Mouse (Mus musculus) retina, postnatal 1 day (tissue): Measurements from ENCODE around the gene Tmcc3.

Source experiments
- DNase-seq: peaks from one replicate; pipeline ENCODE4 v3.0.0-alpha.2; 2012

Tmcc3 gene

GRCm38 (mm10) chr10:94477366-94478225, 165.8 kb downstream of the Tmcc3 start:
- no peak for DNase-seq

DNA sequence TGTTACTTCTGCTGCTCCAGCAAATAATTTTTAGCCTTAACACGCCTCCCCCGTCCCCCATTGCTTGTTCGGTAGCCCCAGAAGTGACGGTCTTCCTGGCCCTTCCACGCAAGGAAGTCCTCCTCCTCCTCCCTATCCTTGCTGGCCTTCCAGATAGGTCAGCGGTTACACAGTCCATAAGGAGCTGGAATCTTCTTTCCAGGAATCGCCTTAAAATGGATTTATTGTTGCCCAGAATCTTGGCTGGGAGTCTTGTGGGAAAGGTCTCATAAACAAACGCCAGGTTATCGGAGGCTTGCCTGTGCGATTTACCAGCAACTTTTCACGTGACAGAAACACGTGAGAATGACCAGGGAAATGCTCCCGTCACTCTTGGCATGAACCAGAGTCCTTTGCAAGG, 167.9 kb downstream of the Tmcc3 start:
- DNase-seq: no peak

DNA sequence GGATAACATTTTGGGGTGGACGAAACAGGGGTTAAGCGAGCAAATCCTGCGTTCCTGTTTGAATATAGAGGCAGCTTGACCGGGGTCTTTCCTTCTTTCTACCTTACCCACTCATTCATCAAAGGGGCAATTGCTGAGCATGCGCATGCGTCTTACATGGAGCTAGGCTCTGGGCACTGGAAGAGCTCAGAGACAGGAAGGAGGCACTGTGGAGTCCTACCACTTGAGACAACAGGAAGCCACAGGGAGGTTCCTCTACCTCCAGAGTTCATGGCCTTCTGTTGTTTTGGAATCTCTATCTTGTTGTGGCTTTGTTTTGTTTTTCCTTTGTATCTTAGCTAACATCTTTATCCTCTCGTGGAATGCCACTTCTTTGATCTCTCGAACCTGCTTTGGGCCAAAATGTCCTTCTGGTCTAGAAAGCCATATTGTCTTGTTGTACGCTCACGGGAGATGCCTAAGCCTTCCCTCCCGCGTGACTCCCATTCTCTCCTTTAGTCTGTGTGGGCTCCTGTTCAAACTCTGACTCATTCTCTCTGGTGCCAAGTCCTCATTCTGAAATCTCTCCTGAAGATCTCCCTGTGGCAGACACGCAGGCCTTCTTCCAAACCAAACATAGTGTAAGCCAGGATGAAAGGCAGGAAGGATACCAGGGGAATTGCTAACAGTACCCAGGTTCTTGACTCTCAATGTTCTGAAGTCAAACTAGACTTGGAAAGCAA, 168.8 kb downstream of the Tmcc3 start:
- DNase-seq: no peak

DNA sequence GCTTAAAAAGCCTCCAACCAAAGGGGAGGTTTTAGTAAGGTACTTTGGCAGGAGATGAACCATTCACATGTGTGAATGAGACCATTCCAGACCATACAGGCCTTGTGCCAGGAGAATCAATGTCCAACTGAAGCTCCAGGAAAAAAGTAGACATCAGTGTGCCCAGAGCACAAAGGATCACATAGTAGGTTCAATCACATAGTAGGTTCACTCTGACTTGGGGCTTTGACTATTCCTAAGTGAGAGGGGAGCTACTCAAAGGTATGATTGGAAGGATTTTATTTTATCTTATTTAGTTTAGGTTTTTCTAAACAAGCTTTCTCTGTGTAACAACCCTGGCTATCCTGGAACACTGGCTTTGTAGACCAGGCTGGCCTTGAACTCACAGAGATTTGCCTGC, 169.9 kb downstream of the Tmcc3 start:
- DNase-seq: no peak

- DNase-seq: peak; percentile 53
These were observed 174.4 kb downstream of the Tmcc3 start for GRCm38 (mm10) chr10:94486179-94486578.

- no peak for DNase-seq
These were observed 177.8 kb downstream of the Tmcc3 start for GRCm38 (mm10) chr10:94489509-94489908.

GRCm38 (mm10) chr10:94491006-94491405, 179.3 kb downstream of the Tmcc3 start:
- no peak for DNase-seq

DNA sequence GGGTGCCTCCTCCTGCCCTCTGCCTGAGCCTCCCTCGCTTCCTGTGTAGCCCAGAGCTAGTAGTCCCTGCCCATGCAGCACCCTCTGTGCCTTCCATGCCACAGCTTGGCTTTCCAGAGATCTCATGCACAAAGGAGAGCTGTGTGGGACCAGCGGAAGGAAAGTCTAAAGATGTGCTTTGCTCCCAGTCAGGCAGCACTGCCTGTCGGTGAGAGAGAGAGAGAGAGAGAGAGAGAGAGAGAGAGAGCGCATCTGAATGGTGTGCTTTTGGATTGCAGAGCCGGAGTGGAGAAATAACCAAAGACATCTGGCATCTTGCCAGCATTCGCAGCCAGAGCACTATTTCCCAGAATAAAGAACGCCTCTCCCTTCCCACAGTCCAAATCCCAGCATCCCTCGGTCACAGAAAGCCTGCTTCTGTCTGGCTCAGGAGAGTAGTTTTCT, 182.7 kb downstream of the Tmcc3 start:
- DNase-seq: peak; percentile 75

- DNase-seq: peak; percentile 41
These were observed 183.9 kb downstream of the Tmcc3 start for GRCm38 (mm10) chr10:94495496-94496235.

GRCm38 (mm10) chr10:94496826-94497440, 185.2 kb downstream of the Tmcc3 start:
- DNase-seq: peak; percentile 36

DNA sequence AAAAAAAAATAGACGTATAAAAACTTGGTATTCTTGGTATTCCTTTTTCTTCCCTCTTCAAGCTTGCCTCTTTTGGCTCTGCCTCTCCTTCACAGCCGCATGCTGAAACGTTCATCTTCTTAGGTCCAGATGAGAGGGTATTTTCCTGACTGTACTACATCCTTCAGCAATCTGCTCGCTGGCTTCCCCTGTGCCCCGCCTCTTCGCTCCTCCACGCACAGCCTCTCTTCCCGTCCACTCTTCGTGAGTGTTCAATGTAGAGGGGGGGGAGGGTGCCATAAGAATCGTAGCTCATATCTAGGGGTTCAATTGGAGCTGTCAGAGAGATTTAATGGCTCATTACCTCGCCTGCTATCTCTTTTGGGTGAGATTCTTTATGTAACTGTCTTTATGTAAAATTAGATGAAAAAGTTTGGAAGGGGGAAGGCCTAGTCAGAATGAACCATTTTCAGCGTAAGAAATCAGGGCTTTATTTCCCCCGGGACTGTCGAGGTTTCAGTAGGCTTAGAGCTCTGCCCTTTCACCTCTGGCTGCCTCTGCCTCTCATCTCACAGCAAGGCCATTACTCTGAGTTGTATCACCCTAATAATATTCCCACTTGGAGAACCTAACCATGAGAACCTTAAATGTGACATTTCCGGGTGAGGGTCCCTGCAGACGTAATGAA, 188.6 kb downstream of the Tmcc3 start:
- DNase-seq: no peak

DNA sequence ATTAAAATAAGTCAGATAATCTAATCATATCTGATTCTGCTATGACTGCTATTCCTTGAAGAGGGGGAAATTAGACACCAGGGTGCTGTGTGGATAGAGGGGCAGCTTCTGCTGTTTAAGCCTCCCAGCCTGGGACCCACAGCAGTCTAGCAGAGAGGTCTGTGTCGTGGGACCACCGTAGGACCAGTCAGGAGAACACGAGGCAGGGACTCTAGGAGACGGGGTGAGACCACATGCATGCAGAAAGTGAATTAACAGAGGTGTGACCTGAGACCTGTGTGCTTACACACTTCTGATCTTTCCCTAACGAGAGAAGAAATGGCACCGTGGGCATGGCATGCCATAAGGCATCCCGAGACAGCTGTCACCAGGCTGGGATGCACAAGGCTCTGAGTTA, 189.1 kb downstream of the Tmcc3 start:
- DNase-seq: no peak

DNA sequence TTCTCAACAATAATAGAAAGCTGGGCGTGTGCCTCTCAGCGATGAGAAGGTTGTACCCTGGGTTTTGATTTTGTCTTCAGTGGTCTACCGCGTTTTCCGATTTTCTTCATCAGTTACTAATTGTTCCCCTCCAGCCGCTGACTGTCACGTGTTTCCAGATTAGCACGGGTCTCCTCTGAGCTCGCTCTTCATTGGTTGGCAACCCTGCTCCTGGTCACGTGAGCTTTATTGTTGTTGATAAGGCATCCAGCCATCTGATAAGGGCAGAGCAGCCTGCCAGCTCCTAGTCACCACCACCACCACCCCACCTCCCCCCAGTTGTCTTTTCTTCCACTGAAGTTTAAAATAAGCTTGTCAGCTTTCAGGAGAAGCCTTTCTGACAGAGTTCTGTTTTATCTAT, 190.0 kb downstream of the Tmcc3 start:
- DNase-seq: no peak

DNA sequence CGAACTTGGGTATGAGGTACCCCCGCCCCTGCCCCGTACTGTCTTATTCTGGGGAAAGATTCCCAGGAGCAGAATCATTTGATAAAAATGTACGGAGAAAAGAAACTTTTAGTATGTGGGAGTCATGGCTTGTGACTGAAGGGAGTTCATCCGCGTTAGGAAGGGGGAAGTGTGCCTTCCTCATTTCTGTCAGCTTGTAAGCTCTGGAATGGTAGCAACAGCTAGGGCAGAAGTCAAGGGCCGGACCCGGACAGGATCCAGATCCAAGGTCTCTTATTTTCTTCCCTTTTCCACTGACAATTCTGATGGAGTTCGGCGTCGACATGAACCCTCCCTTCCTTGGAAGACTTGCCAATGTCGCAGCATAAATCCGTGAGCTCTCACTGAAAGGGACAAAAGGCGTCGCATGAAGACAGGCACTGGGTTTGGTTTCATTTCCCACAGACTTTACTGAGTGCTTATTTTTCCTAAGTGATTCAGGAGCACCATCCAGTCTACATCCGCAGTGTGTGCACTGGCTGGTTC, 193.6 kb downstream of the Tmcc3 start:
- no peak for DNase-seq

GRCm38 (mm10) chr10:94508863-94509262, 197.1 kb downstream of the Tmcc3 start:
- no peak for DNase-seq

DNA sequence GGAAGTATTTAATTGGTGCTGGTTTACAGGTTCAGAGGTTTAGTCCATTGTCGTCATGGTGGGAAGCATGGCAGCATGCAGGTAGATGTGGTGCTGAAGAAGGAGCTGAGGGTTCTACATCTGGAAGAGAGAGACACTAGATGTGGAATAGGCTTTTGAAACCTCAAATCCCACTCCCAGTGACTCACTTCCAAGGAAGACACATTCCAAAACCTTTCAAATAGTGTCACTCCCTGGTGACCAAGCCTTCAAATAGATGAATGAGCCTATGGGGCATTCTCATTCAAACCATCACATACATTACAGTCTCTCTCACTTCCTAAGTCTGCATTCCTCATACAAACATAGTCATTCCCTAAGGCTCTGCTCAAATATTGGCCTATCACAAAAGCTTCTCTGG, 201.0 kb downstream of the Tmcc3 start:
- no peak for DNase-seq

GRCm38 (mm10) chr10:94514091-94514505, 202.3 kb downstream of the Tmcc3 start:
- peak; percentile 70 for DNase-seq

DNA sequence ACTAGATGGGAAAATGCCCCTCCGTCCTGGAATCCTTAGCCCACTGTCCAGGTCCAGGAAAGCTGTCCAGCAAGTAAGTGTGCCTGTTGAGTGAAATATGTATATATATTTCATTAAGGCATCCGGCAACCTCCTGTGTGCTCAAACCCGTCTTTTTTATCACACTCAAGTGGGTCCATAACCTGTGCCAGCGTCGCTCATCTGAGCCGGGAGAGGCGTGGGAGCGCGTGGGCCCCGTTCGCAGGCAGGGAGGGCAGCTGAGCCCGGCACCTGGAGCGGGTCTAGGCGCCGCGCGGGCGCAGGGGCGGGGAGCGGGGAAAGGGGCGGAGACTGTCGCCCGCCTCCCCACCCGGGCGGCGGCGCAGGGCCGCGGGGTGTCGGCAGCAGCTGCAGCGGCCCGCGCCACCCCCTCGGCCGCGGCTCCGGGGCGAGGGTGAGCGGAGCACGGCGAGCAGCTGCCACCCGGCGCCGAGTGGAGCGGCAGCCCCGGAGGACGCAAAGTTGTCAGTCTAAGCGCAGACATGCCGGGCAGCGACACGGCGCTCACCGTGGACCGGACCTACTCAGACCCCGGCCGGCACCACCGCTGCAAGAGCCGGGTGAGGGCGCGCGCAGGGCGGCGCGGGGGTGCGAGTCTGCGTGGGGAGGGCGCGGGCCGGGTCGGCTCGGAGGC, 202.9 kb downstream of the Tmcc3 start:
- peak; percentile 79 for DNase-seq

- DNase-seq: no peak
These were observed 203.4 kb downstream of the Tmcc3 start for GRCm38 (mm10) chr10:94515179-94515545.

- DNase-seq: no peak
These were observed 203.8 kb downstream of the Tmcc3 start for GRCm38 (mm10) chr10:94515583-94515982.

DNA sequence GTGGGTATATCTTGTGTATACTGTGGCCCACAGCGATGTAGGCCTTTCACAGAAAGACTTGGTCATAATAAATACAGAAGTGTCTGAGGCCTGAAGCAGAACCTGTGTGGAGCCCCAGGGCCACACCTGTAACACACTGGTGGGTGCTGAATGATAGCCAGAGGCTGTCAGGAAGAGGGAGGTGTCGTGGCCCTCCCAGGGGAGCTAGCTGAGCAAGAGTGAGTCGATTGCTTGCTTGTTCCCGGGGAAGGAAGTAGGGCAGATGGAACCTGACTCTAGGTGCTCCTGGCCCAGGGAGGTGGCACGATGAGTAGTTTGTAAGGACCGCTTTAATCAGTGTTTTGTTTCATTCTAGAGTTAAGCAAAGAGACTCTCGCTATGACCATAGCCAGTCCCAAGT, 208.1 kb downstream of the Tmcc3 start:
- no peak for DNase-seq
